Mouse (Mus musculus): ENCODE results near the gene Naa38. TPM values are rescaled to one million over a fixed set of nuclear protein-coding genes. Genes with fewer than 3 reads are reported as not detected.

Naa38 gene
- polyA plus RNA-seq, 1 experiment from 2014 or later, result 179 TPM

DNA sequence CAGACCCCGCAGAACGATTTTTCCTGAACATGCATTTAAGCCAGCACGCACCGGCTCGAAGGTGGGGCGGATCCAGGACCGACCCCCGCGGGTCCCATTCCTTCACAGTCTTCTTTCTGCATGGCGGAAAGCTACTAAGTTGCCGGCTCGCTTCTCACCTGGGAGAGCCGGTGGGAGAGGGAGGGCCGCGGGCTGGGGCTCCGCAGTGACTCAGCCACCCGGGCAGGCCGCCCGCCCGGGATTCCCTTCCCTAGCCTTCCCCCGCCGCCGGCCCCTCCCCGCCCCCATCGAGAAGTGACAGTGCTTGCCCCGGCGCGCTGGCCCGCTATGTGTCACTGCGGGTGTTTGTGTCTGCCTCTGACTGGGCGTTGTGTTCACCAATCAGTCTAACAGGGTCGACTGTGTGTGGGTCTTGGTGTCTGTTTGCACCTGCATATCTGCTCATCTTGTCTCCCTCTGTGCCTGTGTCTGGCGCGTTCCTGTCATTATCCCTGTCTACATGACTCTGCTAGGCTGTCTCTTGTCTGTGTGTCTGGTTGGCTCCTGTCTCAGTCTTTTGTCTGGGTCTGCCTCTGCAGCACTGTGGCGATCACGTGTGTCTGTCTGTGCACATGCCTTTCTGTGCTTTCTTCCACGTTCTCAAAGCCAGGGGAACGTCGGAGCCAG is 16.4 kb downstream of the Naa38 start:
- Histone ChIP-seq H3K36me3 (peaks cover 13% of the 10 kb centered on the region), H3K27ac (peak overlapping the region; percentile 98), H3K27me3 (replicated peaks) (no peaks in the 10 kb centered on the region), H3K4me1 (peaks cover 45% of the 10 kb centered on the region), H3K9me3 (no peaks in the 10 kb centered on the region), H3K4me3 (replicated peaks) (peak overlapping the region; percentile 68), H3K4me2 (peak overlapping the region; percentile 93), H3K9ac (peak overlapping the region; percentile 82)
- WGBS, result 1% methylated on average over 39 of the region's 39 CpGs
- ATAC-seq (ENCODE audit: insufficient read depth, low FRiP score, low read depth), result no peak

DNA sequence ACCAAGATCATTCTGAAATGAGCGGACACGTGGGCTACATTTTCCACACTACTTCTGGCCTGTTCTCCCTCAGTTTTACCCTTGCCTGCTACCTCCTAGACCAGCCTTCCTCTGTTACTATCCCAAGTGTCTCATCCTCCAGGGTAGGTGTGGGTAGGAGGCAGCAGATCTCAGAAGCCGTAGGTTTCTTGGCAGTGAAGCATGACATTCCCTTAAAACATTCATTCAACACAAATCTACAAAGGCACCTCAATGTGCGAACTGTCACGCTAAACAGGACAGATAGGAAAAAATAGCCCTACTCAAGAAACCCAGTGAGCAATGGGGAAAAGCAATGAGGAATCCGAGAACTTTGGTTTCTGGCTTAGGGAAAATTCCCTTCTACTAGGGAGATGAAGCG is 17.3 kb downstream of the Naa38 start:
- H3K36me3 ChIP-seq, result peaks cover 5% of the 10 kb centered on the region; the same call in 1 of the 2 replicates
- H3K27ac ChIP-seq, result peak overlapping the region; percentile 98
- no peaks in the 10 kb centered on the region for H3K27me3 ChIP-seq (replicated peaks)
- no peak for ATAC-seq (ENCODE audit: insufficient read depth, low FRiP score, low read depth)
- H3K4me1 ChIP-seq, result peaks cover 52% of the 10 kb centered on the region
- 51% methylated on average over 7 of the region's 7 CpGs for WGBS
- peak overlapping the region; percentile 93 for H3K4me2 ChIP-seq
- peak overlapping the region; percentile 68 for H3K4me3 ChIP-seq (replicated peaks)
- H3K9ac ChIP-seq, result no peak overlapping the region
- no peaks in the 10 kb centered on the region for H3K9me3 ChIP-seq

DNA sequence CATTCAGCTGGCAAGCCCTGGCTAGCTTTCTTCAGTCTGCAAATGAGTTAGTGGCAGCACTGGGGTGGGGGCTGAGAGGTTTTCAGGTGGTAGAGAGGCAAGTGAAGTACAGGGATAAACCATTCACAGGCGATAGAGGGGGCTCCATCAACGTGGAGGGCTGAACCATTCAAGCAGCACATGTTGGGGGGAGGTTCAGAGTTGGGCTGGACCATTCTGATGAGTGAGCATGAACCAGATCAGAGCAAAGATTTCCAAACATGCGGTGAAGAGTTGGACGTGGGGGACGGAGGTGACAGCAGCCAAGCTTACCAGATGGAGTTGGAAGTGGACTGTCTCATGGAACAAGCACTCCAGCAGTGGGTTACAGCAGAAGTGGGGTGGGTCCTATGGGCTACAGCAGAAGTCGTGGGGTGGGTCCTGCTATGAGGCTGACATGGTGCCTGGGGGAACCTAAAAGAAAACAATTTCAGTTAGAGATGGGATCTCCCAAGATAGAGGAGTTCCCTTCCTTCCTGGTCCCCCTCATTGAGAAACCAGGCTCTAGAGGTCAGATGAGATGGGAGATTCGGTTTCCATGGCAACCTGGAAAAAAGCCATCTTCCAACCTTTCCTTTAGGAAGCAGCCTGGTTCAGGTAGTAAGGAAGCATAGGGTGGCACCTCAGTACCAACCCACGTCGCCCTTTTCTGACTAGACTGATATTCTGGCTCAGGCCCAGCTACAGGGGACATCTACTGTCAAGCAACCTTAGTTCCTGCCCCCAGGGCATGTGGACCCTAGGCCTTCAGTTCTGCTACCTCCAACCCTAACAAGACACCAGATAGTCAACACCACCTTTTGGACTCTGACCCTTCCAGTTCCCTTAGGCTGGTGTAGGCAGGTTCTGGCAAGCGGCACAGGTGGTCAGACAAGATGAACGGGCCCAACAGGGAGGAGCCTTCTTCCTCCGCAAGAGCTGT is 18.2 kb downstream of the Naa38 start, which contains the start of gene Kdm6b:
Kdm6b (minus strand) TSS at position 455 of the 961 bp plus-strand sequence.
- Histone ChIP-seq H3K9me3 (no peaks in the 10 kb centered on the region), H3K4me2 (peak within 1 kb of the TSS; percentile 93), H3K27me3 (replicated peaks) (no peaks in the 10 kb centered on the region), H3K9ac (no peak within 1 kb of the TSS), H3K27ac (peak within 1 kb of the TSS; percentile 98), H3K4me1 (peaks cover 49% of the 10 kb centered on the region), H3K4me3 (replicated peaks) (peak within 1 kb of the TSS; percentile 68), H3K36me3 (no peaks in the 10 kb centered on the region)
- 31% methylated on average over 12 of the region's 12 CpGs for WGBS
- ATAC-seq (ENCODE audit: insufficient read depth, low FRiP score, low read depth), result no peak

DNA sequence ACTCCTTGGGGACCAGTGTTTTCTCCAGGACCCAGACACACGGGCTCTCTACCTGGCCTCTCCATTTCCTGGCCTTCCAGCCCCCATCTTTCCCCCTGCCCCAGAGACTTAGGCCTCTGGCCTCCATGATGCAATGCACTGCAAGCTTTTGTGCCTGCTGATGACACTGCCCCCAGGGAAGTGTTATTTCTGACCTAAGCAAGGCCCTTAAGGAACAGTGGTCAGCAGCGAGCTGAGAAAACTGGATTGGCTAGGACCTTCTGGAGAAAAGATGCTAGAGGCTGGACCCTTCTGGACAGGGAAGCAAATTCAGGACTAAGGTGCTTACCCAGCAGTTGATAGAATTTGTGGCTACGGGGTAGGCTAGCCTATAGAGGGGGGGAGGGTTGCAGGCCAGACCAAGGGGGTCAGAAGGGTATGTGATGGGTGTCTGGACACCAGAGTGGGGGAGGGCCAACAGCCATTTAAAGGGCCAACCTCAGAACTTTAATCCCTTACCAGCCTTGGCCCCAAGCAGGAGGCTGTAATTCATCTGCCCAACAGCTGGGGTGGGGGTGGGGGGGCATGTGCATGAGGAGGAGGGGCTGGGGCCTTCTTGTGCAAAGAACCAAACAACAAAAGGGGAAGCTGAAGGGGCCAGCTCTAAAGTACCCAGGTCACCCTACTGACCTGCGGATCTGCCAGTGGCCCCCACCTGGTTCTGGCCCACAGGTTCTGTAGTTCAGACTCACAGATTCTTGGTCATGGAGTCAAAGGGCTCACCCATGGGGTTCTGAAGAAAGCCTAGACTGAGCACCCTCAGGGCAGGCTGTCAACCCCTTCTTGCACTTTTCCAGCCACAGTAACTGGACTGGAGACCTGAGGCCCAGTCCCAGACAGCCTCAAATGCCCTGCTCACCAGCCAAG is 19.4 kb downstream of the Naa38 start:
- H3K27me3 ChIP-seq (replicated peaks), result no peaks in the 10 kb centered on the region
- H3K9me3 ChIP-seq, result no peaks in the 10 kb centered on the region
- peak overlapping the region; percentile 93 for H3K4me2 ChIP-seq
- H3K4me1 ChIP-seq, result peaks cover 55% of the 10 kb centered on the region
- peak overlapping the region; percentile 98 for H3K27ac ChIP-seq
- peak overlapping the region; percentile 62; the same call in 1 of the 2 replicates for H3K9ac ChIP-seq
- H3K4me3 ChIP-seq (replicated peaks), result peak overlapping the region; percentile 68
- WGBS, result 20% methylated on average over 4 of the region's 4 CpGs
- ATAC-seq (ENCODE audit: insufficient read depth, low FRiP score, low read depth), result no peak
- no peaks in the 10 kb centered on the region for H3K36me3 ChIP-seq

DNA sequence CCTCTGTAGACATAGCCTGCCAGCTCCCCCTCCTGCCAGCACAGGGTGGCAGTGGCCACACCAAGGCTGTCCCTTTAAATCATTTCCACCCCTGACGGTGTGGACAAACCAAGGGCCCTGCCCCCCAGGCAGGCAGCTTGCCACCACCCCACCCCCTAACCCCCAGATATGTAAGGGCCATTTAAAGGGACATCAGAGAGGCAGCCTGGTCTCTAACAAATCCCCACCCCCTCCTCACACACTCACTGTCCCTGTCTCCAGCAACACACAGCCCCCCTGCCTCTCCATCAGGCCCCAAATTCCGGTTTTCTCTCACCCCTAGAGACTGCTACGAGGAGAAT is 20.0 kb downstream of the Naa38 start:
- peak; percentile 6; the same call in 1 of the 2 replicates for ATAC-seq (ENCODE audit: insufficient read depth, low FRiP score, low read depth)
- WGBS, result 0% methylated on average over 3 of the region's 3 CpGs

DNA sequence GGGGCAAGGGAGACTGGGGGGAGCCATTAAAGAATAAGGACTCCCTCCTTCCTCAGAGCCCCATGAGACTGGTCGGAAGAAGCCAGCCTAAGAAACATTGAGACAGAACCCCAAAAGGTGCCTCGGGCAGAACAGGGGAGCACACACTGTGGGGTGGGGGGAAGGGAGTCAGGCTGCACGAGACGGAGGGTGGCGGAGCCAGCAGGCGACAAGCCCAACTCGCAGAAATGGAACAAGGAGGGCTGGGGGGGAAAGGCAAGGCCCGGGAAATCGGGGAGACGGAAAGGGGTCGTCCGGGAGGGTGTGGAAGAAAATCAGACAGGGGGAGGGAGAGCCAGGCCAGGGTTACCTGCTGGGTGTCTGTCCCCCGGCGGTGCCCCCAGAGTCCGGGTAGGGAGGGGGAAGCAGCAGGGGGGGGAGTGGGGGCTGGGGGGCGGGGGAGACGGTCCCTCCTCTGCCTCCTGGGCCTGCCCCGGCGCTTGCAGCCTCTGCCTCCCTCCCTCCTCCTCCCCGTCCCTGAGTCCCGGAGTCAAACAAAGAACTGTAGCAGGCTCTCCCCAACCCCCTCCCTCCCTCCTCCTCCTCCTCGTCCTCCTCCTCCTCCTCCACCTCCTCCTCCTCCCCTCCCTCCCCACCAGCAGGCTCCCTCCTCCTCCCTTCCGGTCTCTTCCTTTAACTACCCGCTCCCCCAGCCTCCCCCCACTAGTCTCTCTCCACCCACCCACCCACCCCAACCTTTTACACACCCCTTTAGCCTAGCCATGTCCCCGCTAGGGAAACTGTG is 20.6 kb downstream of the Naa38 start:
- ATAC-seq (ENCODE audit: insufficient read depth, low FRiP score, low read depth), result no peak
- Histone ChIP-seq H3K36me3 (no peaks in the 10 kb centered on the region), H3K27me3 (replicated peaks) (0 out of 2 replicates have a peak, but pooled peaks cover 2% of the 10 kb centered on the region), H3K27ac (peak overlapping the region; percentile 99), H3K4me2 (peak overlapping the region; percentile 96), H3K9ac (peak overlapping the region; percentile 62), H3K9me3 (no peaks in the 10 kb centered on the region), H3K4me1 (peaks cover 67% of the 10 kb centered on the region), H3K4me3 (replicated peaks) (peak overlapping the region; percentile 68)
- WGBS, result under 1% methylated on average over 17 of the region's 25 CpGs

More for the DNA sequence above, 20.0 kb downstream of the Naa38 start:
- Histone ChIP-seq H3K4me1 (peaks cover 61% of the 10 kb centered on the region), H3K36me3 (no peaks in the 10 kb centered on the region), H3K9me3 (no peaks in the 10 kb centered on the region), H3K4me2 (peak overlapping the region; percentile 93), H3K27ac (peak overlapping the region; percentile 98), H3K9ac (peak overlapping the region; percentile 62), H3K4me3 (replicated peaks) (peak overlapping the region; percentile 68), H3K27me3 (replicated peaks) (no peaks in the 10 kb centered on the region)

DNA sequence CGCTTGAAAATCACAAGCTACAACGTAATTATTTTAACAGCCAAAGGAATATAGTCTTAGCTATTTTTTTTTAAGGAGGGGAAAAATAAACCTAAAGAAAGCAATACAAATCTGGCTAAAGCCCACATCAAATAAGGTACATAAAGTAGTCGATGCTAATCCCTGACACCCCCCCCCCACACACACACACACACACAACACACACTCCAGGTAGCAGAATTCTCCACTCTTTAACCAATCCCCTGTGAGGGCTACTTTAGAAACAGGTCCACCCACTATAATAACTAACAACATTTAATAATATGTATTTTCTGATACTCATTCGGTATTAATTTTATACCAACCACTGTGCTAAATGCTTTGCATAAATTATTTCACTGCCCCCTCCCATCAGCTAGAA is 21.2 kb downstream of the Naa38 start:
- Histone ChIP-seq H3K36me3 (no peaks in the 10 kb centered on the region), H3K9me3 (no peaks in the 10 kb centered on the region), H3K27me3 (replicated peaks) (peaks cover 5% of the 10 kb centered on the region; the same call in 1 of the 2 replicates), H3K4me1 (peaks cover 73% of the 10 kb centered on the region), H3K27ac (peak overlapping the region; percentile 99), H3K9ac (no peak overlapping the region), H3K4me3 (replicated peaks) (peak overlapping the region; percentile 68), H3K4me2 (peak overlapping the region; percentile 96)
- no peak for ATAC-seq (ENCODE audit: insufficient read depth, low FRiP score, low read depth)
- WGBS, result 4% methylated on average over 4 of the region's 4 CpGs

DNA sequence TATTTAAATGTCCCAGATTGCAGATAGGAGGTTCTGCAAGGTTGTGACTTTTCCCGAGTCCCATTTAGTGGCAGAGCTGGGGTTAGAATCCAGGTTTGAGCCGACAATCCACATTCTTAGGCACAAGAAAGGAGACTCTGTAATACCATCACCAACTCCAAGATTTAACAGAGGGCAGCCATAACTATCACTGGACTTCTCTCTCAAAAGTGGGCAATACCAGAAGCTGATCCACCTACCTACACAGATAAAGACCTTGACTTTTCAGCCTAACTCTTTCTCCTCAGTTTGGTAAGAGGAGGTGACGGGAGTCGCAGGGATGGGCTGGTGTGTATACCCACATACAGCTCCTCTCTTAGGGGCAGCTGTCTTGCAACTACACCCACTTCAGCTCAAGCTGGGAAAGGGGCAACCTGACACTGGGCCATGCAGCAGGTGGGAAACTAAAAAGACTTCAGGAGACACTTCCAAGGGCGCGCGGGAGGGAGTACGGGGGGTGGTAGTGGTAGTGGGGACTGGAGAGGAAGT is 21.7 kb downstream of the Naa38 start:
- ATAC-seq (ENCODE audit: insufficient read depth, low FRiP score, low read depth), result no peak
- Histone ChIP-seq H3K9me3 (no peaks in the 10 kb centered on the region), H3K4me3 (replicated peaks) (peak overlapping the region; percentile 68), H3K27me3 (replicated peaks) (peaks cover 5% of the 10 kb centered on the region; the same call in 1 of the 2 replicates), H3K27ac (peak overlapping the region; percentile 99), H3K4me1 (peaks cover 71% of the 10 kb centered on the region), H3K36me3 (no peaks in the 10 kb centered on the region), H3K4me2 (peak overlapping the region; percentile 96), H3K9ac (no peak overlapping the region; the same call in 1 of the 2 replicates)
- 7% methylated on average over 8 of the region's 8 CpGs for WGBS

DNA sequence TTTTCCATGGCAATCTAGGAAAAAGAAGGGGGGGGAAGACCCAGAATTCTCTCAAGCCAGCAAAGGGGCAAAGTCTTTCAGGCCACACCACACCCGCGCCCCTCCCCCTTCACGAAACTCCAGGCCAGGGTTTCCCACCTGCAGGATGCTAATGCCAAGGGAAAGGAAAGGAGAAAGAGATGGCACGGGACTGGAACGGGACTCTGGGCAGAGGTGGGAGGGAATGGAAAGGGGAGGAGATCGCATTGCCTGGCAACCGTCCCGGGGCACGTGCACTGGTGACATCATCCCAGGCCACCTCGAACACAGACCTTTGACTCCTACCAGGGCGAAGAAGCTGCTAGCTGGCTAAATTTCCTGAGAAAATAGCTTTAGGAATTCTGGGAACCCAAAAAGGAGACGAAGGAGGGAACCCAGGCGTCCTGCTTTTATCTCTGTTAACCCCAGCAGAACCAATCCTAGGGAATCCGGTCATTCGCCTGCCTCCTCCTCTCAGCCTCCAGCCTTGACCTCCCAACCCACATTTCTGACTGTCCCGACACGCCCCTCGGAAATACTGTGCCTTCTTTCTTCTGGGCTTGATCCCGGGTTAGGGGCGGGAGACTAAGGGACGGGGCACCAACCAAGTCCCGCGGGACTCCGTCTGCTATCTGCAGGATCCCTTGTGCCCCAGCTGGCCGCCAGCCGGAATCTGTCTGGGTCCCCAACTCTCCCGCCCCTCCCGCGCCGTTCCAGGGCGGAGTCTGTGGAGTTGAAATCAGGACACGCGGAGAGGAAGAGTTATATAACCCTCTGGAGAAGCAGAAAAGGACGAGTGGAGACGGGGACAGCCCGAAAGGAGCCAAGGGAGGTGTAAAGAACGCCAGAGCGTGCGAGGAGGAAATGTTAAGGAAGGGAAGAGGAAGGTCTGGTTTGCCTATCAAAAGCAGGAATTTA is 22.4 kb downstream of the Naa38 start:
- peaks cover 65% of the 10 kb centered on the region for H3K4me1 ChIP-seq

More for the DNA sequence above, 22.4 kb downstream of the Naa38 start:
- Histone ChIP-seq H3K27ac (peak overlapping the region; percentile 99), H3K36me3 (no peaks in the 10 kb centered on the region), H3K4me2 (peak overlapping the region; percentile 96), H3K9ac (peak overlapping the region; percentile 44), H3K4me3 (replicated peaks) (peak overlapping the region; percentile 68), H3K27me3 (replicated peaks) (peaks cover 10% of the 10 kb centered on the region; the same call in 1 of the 2 replicates), H3K9me3 (no peaks in the 10 kb centered on the region)
- ATAC-seq (ENCODE audit: insufficient read depth, low FRiP score, low read depth), result peak; percentile 23; the same call in 1 of the 2 replicates
- WGBS, result under 1% methylated on average over 39 of the region's 39 CpGs

Data from stomach, embryonic 15.5 days (tissue).